Mouse (Mus musculus) brain, embryonic 14.5 days (tissue): Measurements from ENCODE around the gene Slc37a3.

ENCODE experiments used
- CTCF ChIP-seq: fragments of 200-500 bp; IDR thresholded peaks from 2 replicates; pipeline ENCODE4 v1.5.1; 2012; ENCODE audit warnings: inconsistent platforms, mild to moderate bottlenecking, moderate library complexity, borderline replicate concordance; ENCODE audit not compliant: insufficient read depth, insufficient read length; ENCODE audit errors: extremely low read depth
- POLR2A ChIP-seq: fragments of 200-500 bp; IDR thresholded peaks from 2 replicates; pipeline ENCODE4 v1.6.1; 2012; ENCODE audit warnings: mild to moderate bottlenecking, inconsistent platforms, borderline replicate concordance; ENCODE audit not compliant: poor library complexity, insufficient read depth, insufficient read length, severe bottlenecking; ENCODE audit errors: extremely low read depth

DNA sequence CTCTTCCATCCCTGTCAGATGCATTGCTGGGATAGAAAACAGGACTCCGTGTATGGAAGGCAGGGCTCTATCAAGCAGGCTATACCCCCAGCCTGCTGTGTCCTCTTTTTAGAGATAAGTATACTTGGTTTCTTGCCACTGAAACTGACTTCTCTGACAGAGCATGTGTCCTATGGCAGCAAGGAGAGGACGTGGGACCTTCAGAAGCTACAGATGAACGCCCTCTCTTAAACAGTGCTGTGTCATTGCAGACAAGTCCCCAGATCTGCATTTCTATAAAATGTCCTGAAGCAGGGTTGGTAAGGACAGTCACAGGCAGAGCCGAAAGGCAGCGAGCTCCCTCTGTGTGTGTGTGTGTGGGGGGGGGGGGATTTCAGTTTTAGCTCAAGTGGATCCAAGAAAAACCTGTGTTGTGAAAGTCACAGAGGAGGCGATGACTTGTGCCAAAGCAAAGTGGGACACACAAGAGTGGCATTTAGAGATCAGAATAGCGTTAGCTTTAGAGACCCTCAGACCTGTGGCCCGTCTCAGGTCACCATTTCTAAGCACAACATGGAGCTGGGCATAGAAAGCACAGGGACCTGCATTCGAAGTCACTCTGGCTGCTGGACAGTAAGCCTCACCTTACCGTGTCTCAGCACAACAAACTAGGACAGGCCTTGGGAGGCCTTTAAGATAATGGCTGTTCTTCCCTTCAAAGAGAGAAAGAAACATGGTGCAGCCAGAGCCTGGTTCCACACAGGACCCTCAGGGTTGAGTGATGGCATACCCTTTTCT is 59.4 kb downstream of the Slc37a3 start:
- TF ChIP-seq CTCF (no peak), POLR2A (no peak)
